Mouse (Mus musculus) kidney, embryonic 16.5 days (tissue): ENCODE results near the gene C530008M17Rik. TPM values are rescaled to one million over a fixed set of nuclear protein-coding genes. Genes with fewer than 3 reads are reported as not detected.

ENCODE experiments used
- ATAC-seq: fragments of 200-750 bp; cut with Nextera tagmentation; 2 replicates; pipeline ENCODE4 v1.8.0; 2017; ENCODE audit warnings: moderate TSS enrichment; ENCODE audit not compliant: low FRiP score, low TSS enrichment
- H3K27ac ChIP-seq: fragments of 300-500 bp; sonication (generic); 2 replicates; pipeline ENCODE4 v1.5.1; 2014; ENCODE audit warnings: low read length
- H3K27me3 ChIP-seq: fragments of 300-500 bp; sonication (generic); 2 replicates; pipeline ENCODE4 v1.6.1; 2014; ENCODE audit warnings: low read length, control low read depth, mixed read lengths; ENCODE audit not compliant: insufficient read depth
- H3K36me3 ChIP-seq: fragments of 300-500 bp; sonication (generic); 2 replicates; pipeline ENCODE4 v1.6.1; 2014; ENCODE audit warnings: low read length, control low read depth, mixed read lengths; ENCODE audit not compliant: insufficient read depth
- H3K4me1 ChIP-seq: fragments of 300-500 bp; sonication (generic); 2 replicates; pipeline ENCODE4 v1.6.1; 2014; ENCODE audit warnings: low read length, control low read depth, mixed read lengths; ENCODE audit not compliant: insufficient read depth
- H3K4me2 ChIP-seq: fragments of 300-500 bp; sonication (generic); replicated peaks from 2 replicates; pipeline ENCODE4 v1.6.1; 2014; ENCODE audit warnings: low read depth, low read length
- H3K4me3 ChIP-seq: fragments of 300-500 bp; sonication (generic); 2 replicates; pipeline ENCODE4 v1.5.1; 2014; ENCODE audit warnings: mild to moderate bottlenecking, low read length
- H3K9ac ChIP-seq: fragments of 300-500 bp; sonication (generic); replicated peaks from 2 replicates; pipeline ENCODE4 v1.6.1; 2014; ENCODE audit warnings: low read length
- H3K9me3 ChIP-seq: fragments of 300-500 bp; sonication (generic); 2 replicates; pipeline ENCODE4 v1.6.1; 2016; ENCODE audit warnings: low read length, control low read depth
- WGBS: fragments of 180-500 bp; shearing (Covaris S2); extraction: QIAGEN DNeasy Blood & Tissue Kit; methylation state at CpG from one replicate; pipeline ENCODE4 v1.1.7; 2014; 5-methylcytosine and 5-hydroxymethylcytosine counted together
- polyA plus RNA-seq: library from polyadenylated mRNA; unstranded; fragments of >200 nt; fragmentation: Nextera tagmentation; extraction: Ambion mirVana; gene quantifications from 2 replicates; pipeline ENCODE4 v1.2.1, GENCODE M21; 2015

The C530008M17Rik gene
- polyA plus RNA-seq, 1 experiment from 2014 or later = 11.7 TPM

DNA sequence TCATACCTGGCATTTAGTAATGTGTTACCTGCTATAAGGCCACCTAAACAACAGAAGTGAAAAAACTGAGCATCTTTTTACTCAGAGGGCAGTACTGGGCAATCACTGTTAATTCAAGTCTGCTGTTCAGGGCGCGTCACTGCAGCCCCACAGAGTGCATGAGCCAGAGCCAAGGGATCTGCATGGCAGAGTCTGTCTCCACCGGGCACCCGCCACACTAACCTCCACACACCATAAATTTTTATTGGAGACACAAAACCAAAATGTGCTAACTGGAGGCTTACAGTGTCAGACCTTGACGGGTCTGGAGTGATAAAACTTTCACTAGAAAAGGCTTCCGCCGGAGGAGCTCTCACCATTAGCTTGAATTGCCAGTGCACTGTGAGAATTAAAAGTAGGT, 57.4 kb downstream of the C530008M17Rik start:
- 31% methylated on average over 7 of the region's 7 CpGs for WGBS
- peak; percentile 92 for ATAC-seq
- Histone ChIP-seq H3K36me3 (no peaks in the 10 kb centered on the region), H3K4me2 (peak overlapping the region; percentile 22), H3K27me3 (no peaks in the 10 kb centered on the region), H3K9me3 (peaks cover 4% of the 10 kb centered on the region; the same call in 1 of the 2 replicates), H3K4me1 (0 out of 2 replicates have a peak, but pooled peaks cover 12% of the 10 kb centered on the region), H3K9ac (no peak overlapping the region), H3K4me3 (no peak overlapping the region), H3K27ac (no peak overlapping the region)

DNA sequence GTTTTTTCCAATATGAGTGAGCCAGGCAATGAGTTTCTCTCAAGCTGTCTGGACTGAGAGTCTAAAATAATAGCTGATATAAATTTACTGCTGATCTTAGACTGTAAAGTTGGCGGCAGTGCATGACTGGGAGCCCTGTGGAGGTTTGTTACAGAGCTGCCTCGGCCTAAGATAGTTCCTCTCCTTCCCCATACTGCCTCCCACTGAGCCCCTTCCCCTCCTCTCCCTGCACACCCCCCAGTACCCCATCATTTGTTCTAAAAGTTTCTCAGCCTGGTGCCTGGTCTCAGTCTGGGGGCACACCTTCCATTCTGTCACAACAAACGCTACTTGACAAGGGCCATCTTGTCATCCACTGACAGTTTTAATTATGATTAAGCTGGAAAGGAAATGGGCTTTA, 63.6 kb downstream of the C530008M17Rik start:
- H3K4me2 ChIP-seq = no peak overlapping the region
- H3K9ac ChIP-seq = no peak overlapping the region
- peaks cover 13% of the 10 kb centered on the region for H3K9me3 ChIP-seq
- no peaks in the 10 kb centered on the region for H3K4me1 ChIP-seq
- no peak for ATAC-seq
- peaks cover 6% of the 10 kb centered on the region for H3K36me3 ChIP-seq
- no peak overlapping the region for H3K27ac ChIP-seq
- no peak overlapping the region for H3K4me3 ChIP-seq
- H3K27me3 ChIP-seq = no peaks in the 10 kb centered on the region
- 46% methylated on average over 3 of the region's 3 CpGs for WGBS

DNA sequence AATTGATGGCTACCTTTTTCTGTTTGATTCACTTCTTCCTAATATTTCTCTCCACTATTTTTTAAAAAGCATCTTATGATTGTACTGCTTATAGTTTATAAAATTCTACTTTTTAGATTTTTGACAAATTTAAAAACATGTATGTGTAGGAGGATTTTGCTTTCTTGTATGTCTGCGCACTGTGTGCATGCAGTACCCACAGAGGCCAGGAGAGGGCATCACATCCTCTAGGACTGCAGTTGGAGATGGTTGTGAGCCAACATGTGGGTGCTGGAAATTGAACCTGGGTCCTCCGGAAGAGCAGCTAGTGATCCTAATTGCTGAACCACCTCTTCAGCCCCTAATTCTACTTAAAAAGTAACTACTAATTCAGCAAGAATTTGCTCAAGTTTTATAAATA, 68.6 kb downstream of the C530008M17Rik start:
- H3K4me2 ChIP-seq = no peak overlapping the region
- H3K9me3 ChIP-seq = peaks cover 17% of the 10 kb centered on the region
- H3K36me3 ChIP-seq = peaks cover 6% of the 10 kb centered on the region
- no peaks in the 10 kb centered on the region for H3K27me3 ChIP-seq
- no peak overlapping the region for H3K27ac ChIP-seq
- 95% methylated on average over 2 of the region's 2 CpGs for WGBS
- H3K4me1 ChIP-seq = no peaks in the 10 kb centered on the region
- H3K4me3 ChIP-seq = no peak overlapping the region
- H3K9ac ChIP-seq = no peak overlapping the region
- no peak for ATAC-seq

DNA sequence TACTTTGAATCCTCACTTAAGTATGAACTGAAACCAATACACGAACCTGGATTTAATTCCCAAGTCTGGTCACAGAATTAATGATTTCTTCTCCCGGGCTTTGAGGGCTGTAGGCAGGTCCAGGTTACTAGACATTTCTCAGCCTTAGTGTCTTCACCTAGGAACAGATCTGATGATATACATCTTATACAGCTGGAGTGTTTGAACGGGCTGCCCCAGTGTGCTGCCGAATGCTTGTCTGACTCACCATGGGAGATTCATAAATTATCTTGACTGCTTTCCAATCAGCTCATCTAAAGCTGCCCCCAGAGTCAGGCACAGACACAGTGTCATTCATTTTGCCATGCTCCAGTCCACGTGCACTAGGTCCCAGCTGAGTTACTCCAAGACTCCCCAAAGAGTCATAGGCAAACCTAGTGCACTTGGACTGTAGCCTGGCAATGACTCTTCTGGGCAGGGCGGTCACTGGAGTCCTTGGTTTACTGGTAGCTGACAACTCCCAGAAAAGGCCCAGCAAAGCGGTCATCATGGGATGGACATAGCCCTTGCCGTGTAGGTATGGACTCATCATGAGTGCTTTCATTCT, 70.3 kb downstream of the C530008M17Rik start:
- H3K4me3 ChIP-seq = no peak overlapping the region
- no peak overlapping the region for H3K9ac ChIP-seq
- H3K36me3 ChIP-seq = peaks cover 6% of the 10 kb centered on the region
- 70% methylated on average over 8 of the region's 8 CpGs for WGBS
- no peak for ATAC-seq
- peaks cover 17% of the 10 kb centered on the region for H3K9me3 ChIP-seq
- H3K4me1 ChIP-seq = no peaks in the 10 kb centered on the region
- no peaks in the 10 kb centered on the region for H3K27me3 ChIP-seq
- H3K27ac ChIP-seq = no peak overlapping the region
- no peak overlapping the region for H3K4me2 ChIP-seq

DNA sequence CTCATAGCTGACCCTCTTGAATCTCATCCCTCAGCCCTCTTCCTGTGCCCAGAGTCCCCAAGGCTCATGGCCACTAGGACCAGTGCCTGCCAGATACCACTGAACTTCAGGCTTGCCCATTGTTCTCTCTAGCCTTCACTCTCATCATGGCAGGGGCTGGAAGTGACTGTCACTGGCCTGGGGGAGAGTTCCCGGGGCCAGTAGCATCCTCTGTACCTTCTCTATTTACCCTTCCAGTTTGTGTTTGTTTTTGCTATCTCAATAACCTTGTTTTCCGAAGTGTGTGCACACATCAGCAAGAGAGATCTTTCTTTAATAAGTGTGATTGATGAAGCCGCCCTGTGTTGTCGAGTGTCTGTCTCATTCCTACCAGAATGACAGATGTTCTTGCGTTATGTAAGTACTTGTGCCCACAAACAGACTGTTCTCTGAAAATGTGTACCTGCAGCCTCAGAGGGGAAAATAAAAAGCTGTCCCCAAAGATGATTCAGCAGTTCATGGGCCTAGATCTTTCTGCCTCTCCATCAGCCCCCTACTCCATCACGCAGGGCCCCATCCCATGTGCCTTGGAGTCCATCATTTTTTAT, 76.8 kb downstream of the C530008M17Rik start:
- WGBS = 83% methylated on average over 6 of the region's 6 CpGs
- Histone ChIP-seq H3K36me3 (no peaks in the 10 kb centered on the region), H3K4me3 (no peak overlapping the region), H3K4me2 (no peak overlapping the region), H3K9ac (no peak overlapping the region), H3K4me1 (no peaks in the 10 kb centered on the region), H3K9me3 (no peaks in the 10 kb centered on the region), H3K27me3 (no peaks in the 10 kb centered on the region), H3K27ac (no peak overlapping the region)
- ATAC-seq = no peak

DNA sequence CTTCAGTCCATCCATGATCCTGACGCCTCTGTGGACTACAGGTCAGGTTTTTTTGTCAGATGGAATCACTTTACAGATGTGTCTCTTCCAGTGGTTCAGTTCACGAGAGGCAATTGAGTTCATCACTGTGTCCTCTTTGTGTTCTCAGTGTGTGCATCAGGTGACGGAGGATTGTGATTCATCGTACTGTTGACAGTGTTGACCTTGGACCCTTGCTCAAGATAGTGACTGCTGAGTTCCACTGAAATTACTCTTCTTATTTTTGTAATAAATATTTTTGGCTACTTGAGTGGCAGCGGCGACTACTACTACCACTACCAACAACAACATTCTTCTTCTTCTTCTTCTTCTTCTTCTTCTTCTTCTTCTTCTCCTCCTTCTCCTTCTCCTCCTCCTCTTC, 85.2 kb downstream of the C530008M17Rik start:
- H3K27ac ChIP-seq = no peak overlapping the region
- 92% methylated on average over 6 of the region's 6 CpGs for WGBS
- H3K4me3 ChIP-seq = no peak overlapping the region
- H3K27me3 ChIP-seq = no peaks in the 10 kb centered on the region
- no peak overlapping the region for H3K9ac ChIP-seq
- H3K4me2 ChIP-seq = no peak overlapping the region
- ATAC-seq = no peak
- H3K36me3 ChIP-seq = 0 out of 2 replicates have a peak, but pooled peaks cover 4% of the 10 kb centered on the region
- H3K9me3 ChIP-seq = no peaks in the 10 kb centered on the region
- H3K4me1 ChIP-seq = no peaks in the 10 kb centered on the region

DNA sequence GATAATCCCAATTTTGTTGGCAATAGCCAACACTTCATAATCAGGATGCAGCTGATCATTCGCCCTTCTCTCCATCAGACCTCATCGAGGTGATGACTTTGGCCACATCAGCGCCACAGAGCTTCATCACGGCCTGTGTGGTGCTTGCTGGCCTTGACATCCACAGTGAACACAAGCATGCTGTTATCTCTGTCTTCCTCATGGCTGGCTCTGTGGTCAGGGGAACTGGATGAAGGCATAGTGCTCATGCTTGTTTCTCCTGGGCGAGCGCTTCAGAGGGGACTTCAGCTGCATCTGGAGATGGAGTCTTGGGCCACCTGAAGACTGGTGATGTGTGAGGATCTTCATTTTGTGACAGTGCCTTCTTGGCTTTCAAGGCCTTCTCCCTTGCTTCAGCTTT, 85.8 kb downstream of the C530008M17Rik start:
- ATAC-seq = no peak
- WGBS = 97% methylated on average over 6 of the region's 6 CpGs
- H3K4me3 ChIP-seq = no peak overlapping the region

DNA sequence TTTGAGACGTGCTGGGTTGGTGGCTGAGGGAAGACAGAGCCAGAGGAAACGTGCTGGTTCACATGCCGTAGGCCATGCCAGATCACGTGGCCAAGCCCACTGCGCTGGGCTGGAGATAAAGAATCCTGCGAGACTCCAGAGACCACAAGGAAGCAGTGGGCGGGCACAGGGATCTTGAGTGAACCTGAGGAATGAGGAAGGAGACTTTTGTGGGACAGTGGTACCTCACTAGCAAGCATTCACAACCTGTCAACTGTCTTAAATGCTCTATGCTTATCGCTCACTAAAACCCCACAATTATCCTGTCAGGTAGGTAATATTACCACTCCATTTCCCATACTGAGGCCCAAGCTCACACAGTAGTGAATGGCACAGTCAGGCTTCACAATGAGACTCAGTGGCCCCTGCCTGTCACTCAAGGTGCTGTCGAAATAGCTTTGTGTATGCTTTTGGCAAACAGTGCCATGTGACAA, 88.5 kb downstream of the C530008M17Rik start:
- no peaks in the 10 kb centered on the region for H3K4me1 ChIP-seq
- no peak overlapping the region for H3K9ac ChIP-seq
- H3K4me2 ChIP-seq = no peak overlapping the region
- no peak for ATAC-seq
- 0 out of 2 replicates have a peak, but pooled peaks cover 4% of the 10 kb centered on the region for H3K36me3 ChIP-seq
- WGBS = 85% methylated on average over 9 of the region's 9 CpGs
- H3K27ac ChIP-seq = no peak overlapping the region
- no peaks in the 10 kb centered on the region for H3K9me3 ChIP-seq
- no peak overlapping the region for H3K4me3 ChIP-seq
- no peaks in the 10 kb centered on the region for H3K27me3 ChIP-seq

More for the DNA sequence above, 85.8 kb downstream of the C530008M17Rik start:
- H3K4me1 ChIP-seq = no peaks in the 10 kb centered on the region
- no peak overlapping the region for H3K9ac ChIP-seq
- no peaks in the 10 kb centered on the region for H3K9me3 ChIP-seq
- 0 out of 2 replicates have a peak, but pooled peaks cover 4% of the 10 kb centered on the region for H3K36me3 ChIP-seq
- no peak overlapping the region for H3K27ac ChIP-seq
- H3K27me3 ChIP-seq = no peaks in the 10 kb centered on the region
- H3K4me2 ChIP-seq = no peak overlapping the region

DNA sequence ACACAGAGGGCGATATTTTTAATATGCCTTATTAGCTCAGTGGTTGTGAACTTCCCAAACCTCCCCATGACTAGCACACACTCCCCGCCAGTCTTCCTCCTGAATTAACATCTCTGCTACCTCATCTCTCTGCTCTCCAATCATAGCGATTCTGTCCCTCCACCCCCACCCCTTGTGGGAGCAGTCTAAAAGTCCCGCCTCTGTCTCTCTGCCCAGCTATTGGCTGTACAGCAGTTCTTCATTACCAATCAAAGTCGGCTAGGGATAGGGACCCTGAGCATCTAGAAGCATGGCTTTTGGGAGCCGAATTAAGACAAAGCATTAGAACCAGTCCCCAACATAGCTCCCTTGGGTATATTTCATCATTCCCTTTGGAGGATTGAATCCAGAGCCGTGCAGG, 91.5 kb downstream of the C530008M17Rik start:
- H3K4me2 ChIP-seq = no peak overlapping the region
- H3K4me1 ChIP-seq = no peaks in the 10 kb centered on the region
- no peaks in the 10 kb centered on the region for H3K9me3 ChIP-seq
- H3K27ac ChIP-seq = no peak overlapping the region
- 0 out of 2 replicates have a peak, but pooled peaks cover 4% of the 10 kb centered on the region for H3K36me3 ChIP-seq
- H3K9ac ChIP-seq = no peak overlapping the region
- WGBS = 73% methylated on average over 7 of the region's 7 CpGs
- no peak for ATAC-seq
- no peak overlapping the region for H3K4me3 ChIP-seq
- no peaks in the 10 kb centered on the region for H3K27me3 ChIP-seq

DNA sequence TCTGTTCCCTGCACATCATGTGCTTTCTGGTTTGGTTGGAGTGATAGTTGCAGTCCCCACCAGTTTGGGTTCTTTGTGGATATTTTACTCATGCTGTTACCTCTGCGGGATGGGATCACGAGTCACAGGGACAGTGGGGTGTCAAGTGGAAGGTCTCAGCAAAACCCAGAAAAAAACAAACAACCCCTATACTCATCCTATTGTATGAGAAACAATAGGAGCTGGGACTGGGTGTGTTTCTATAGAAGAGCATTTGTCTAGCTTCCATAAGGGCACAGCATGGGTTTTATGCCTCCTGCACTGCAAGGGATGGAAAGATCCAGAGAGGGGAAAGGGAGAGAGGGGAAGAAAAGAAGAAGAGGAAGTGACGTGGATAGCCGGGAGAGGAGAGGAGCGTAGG, 96.0 kb downstream of the C530008M17Rik start:
- H3K27ac ChIP-seq = no peak overlapping the region
- H3K4me1 ChIP-seq = 0 out of 2 replicates have a peak, but pooled peaks cover 4% of the 10 kb centered on the region
- no peaks in the 10 kb centered on the region for H3K36me3 ChIP-seq
- H3K4me3 ChIP-seq = no peak overlapping the region
- no peaks in the 10 kb centered on the region for H3K27me3 ChIP-seq
- ATAC-seq = no peak
- 0 out of 2 replicates have a peak, but pooled peaks cover 3% of the 10 kb centered on the region for H3K9me3 ChIP-seq
- no peak overlapping the region for H3K9ac ChIP-seq
- 79% methylated on average over 5 of the region's 5 CpGs for whole genome bisulfite sequencing
- no peak overlapping the region for H3K4me2 ChIP-seq
